Mouse (Mus musculus) heart, adult 8-10 months (tissue): ENCODE measurements around the gene Jade1. TPM values are rescaled to one million over a fixed set of nuclear protein-coding genes. Genes with fewer than 3 reads are reported as not detected.

Experiments used
- DNase-seq: peaks from one replicate; pipeline ENCODE4 v3.0.0; 2022; ENCODE audit warnings: low spot score
- total RNA-seq, 4 experiments: library from RNA; stranded (reverse); gene quantifications; 2 replicates each; pipeline ENCODE4 v1.2.4; 2022

The Jade1 gene
- total RNA-seq, 4 experiments from 2014 or later: 26.5 to 40.1 (median 28.9) TPM

GRCm38 (mm10) chr3:41599226-41599625 is 43.7 kb downstream of the Jade1 start:
- no peak for DNase-seq

- DNase-seq: peak; percentile 71
Observed at GRCm38 (mm10) chr3:41599806-41600589, 44.5 kb downstream of the Jade1 start.

- no peak for DNase-seq
Observed at GRCm38 (mm10) chr3:41601226-41602020, 45.9 kb downstream of the Jade1 start.

GRCm38 (mm10) chr3:41602933-41603332 is 47.4 kb downstream of the Jade1 start:
- DNase-seq: no peak

- DNase-seq: no peak
Observed at GRCm38 (mm10) chr3:41603470-41604019, 48.0 kb downstream of the Jade1 start.

- no peak for DNase-seq
Observed at GRCm38 (mm10) chr3:41604629-41605321, 49.2 kb downstream of the Jade1 start.

GRCm38 (mm10) chr3:41605601-41606329 is 50.2 kb downstream of the Jade1 start:
- DNase-seq: no peak

GRCm38 (mm10) chr3:41606330-41606664 is 50.8 kb downstream of the Jade1 start:
- no peak for DNase-seq

- DNase-seq: no peak
Observed at GRCm38 (mm10) chr3:41607050-41607449, 51.5 kb downstream of the Jade1 start.

- no peak for DNase-seq
Observed at GRCm38 (mm10) chr3:41607467-41607866, 51.9 kb downstream of the Jade1 start.

GRCm38 (mm10) chr3:41609071-41609470 is 53.5 kb downstream of the Jade1 start:
- no peak for DNase-seq

- DNase-seq: no peak
Observed at GRCm38 (mm10) chr3:41612211-41612610, 56.7 kb downstream of the Jade1 start.

- no peak for DNase-seq
Observed at GRCm38 (mm10) chr3:41613706-41614105, 58.2 kb downstream of the Jade1 start.

GRCm38 (mm10) chr3:41614230-41614985 is 58.9 kb downstream of the Jade1 start:
- DNase-seq: no peak

GRCm38 (mm10) chr3:41618036-41618435 is 62.5 kb downstream of the Jade1 start:
- no peak for DNase-seq

- no peak for DNase-seq
Observed at GRCm38 (mm10) chr3:41618488-41618887, 63.0 kb downstream of the Jade1 start.

- DNase-seq: no peak
Observed at GRCm38 (mm10) chr3:41620971-41621370, 65.4 kb downstream of the Jade1 start.

GRCm38 (mm10) chr3:41655642-41656041 is 100.1 kb downstream of the Jade1 start:
- DNase-seq: no peak
